Mouse (Mus musculus) liver, embryonic 15.5 days (tissue): ENCODE data around the gene 4930544D05Rik. TPM values are rescaled to one million over a fixed set of nuclear protein-coding genes. Genes with fewer than 3 reads are reported as not detected.

Source experiments
- ATAC-seq: fragments of 200-750 bp; cut with Nextera tagmentation; 2 replicates; pipeline ENCODE4 v1.8.0; 2017; ENCODE audit warnings: moderate number of reproducible peaks, mild to moderate bottlenecking, moderate library complexity; ENCODE audit not compliant: insufficient read depth
- H3K27ac ChIP-seq: fragments of 300-500 bp; sonication (generic); replicated peaks from 2 replicates; pipeline ENCODE4 v1.5.1; 2015; ENCODE audit warnings: mild to moderate bottlenecking, inconsistent platforms
- H3K27me3 ChIP-seq: fragments of 300-500 bp; sonication (generic); 2 replicates; pipeline ENCODE4 v1.6.1; 2015; ENCODE audit warnings: mild to moderate bottlenecking, inconsistent platforms
- H3K36me3 ChIP-seq: fragments of 300-500 bp; sonication (generic); replicated peaks from 2 replicates; pipeline ENCODE4 v1.6.1; 2015; ENCODE audit warnings: moderate library complexity, mild to moderate bottlenecking, inconsistent platforms
- H3K4me1 ChIP-seq: fragments of 300-500 bp; sonication (generic); replicated peaks from 2 replicates; pipeline ENCODE4 v1.6.1; 2015; ENCODE audit warnings: inconsistent platforms
- H3K4me2 ChIP-seq: fragments of 300-500 bp; sonication (generic); 2 replicates; pipeline ENCODE4 v1.6.1; 2015; ENCODE audit warnings: moderate library complexity, mild to moderate bottlenecking, inconsistent platforms
- H3K4me3 ChIP-seq: fragments of 300-500 bp; sonication (generic); replicated peaks from 2 replicates; pipeline ENCODE4 v1.5.1; 2015; ENCODE audit warnings: mild to moderate bottlenecking, inconsistent platforms
- H3K9ac ChIP-seq: fragments of 300-500 bp; sonication (generic); 2 replicates; pipeline ENCODE4 v1.6.1; 2015; ENCODE audit warnings: moderate library complexity, mild to moderate bottlenecking, inconsistent platforms
- H3K9me3 ChIP-seq: fragments of 300-500 bp; sonication (generic); replicated peaks from 2 replicates; pipeline ENCODE4 v1.6.1; 2016; ENCODE audit warnings: inconsistent platforms
- WGBS: fragments of 180-500 bp; shearing (Covaris S2); methylation state at CpG from one replicate; pipeline ENCODE4 v1.1.7; 2015; ENCODE audit warnings: mixed read lengths; ENCODE audit not compliant: insufficient replicate concordance; 5-methylcytosine and 5-hydroxymethylcytosine counted together
- polyA plus RNA-seq: library from polyadenylated mRNA; unstranded; fragments of >200 nt; fragmentation: Nextera tagmentation; extraction: Ambion mirVana; gene quantifications from 2 replicates; pipeline ENCODE4 v1.2.1, GENCODE M21; 2015

The 4930544D05Rik gene
- polyA plus RNA-seq, 1 experiment from 2014 or later = not detected

DNA sequence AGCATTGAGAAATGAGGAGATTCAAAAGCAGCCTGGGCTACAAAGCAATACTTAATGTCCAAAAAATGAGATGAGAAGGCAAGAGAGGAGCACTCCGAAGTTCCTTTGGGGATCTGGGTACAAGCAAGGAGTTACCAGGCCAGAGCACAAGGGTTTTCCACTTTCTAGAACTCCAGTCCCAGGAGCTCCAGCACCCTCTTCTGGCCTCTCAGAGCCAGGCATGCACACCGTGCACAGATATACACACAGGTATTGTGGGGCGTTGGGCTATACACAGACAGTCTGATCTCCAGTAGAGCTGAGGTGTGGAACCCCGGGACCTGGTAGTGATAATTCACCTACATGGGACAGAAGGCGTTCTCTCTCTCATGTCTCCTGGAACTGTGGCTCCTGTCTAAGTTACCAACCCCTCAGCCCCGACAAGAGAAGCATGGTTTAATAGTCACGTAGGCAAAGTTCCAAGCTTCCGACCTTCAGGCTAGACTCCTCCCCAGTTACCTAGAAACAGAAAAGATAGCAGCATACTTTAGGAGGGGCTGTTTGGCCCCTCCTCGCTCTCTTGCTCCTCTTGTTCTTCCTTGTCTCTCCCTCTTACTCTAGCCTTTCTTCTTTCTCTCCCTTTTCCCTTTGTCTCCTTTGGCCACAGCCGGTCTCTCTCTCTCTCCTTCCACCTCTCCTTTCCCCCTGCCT lies 7.5 kb downstream of the 4930544D05Rik start:
- Histone ChIP-seq H3K27ac (no peak overlapping the region), H3K4me2 (no peak overlapping the region), H3K27me3 (no peaks in the 10 kb centered on the region), H3K9me3 (no peaks in the 10 kb centered on the region), H3K4me1 (peaks cover 7% of the 10 kb centered on the region; the same call in 1 of the 2 replicates), H3K4me3 (no peak overlapping the region), H3K9ac (no peak overlapping the region), H3K36me3 (no peaks in the 10 kb centered on the region)
- 74% methylated on average over 10 of the region's 10 CpGs for WGBS
- no peak for ATAC-seq

DNA sequence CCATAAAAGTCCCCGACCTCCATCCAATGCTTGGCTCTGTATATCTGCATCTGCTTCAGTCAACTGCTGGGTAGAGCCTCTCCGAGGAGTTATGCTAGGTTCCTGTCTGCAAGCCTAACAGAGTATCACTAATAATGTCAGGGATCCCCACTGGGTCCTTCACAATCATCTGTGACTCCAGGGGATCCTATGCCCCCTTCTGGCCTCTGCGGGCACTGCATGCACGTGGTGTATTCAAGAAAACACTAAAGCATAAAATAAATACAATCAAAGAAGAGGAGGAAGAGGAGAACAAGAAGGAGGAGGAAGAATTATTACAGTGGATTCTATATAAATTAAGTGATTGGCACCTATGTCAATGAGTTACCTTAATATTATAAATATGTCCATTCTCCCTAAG lies 9.8 kb downstream of the 4930544D05Rik start:
- H3K9me3 ChIP-seq = no peaks in the 10 kb centered on the region
- no peak overlapping the region for H3K27ac ChIP-seq
- H3K4me2 ChIP-seq = no peak overlapping the region
- H3K4me1 ChIP-seq = peaks cover 17% of the 10 kb centered on the region
- ATAC-seq = no peak
- H3K9ac ChIP-seq = no peak overlapping the region
- 29% methylated on average over 4 of the region's 4 CpGs for WGBS
- H3K4me3 ChIP-seq = no peak overlapping the region
- no peaks in the 10 kb centered on the region for H3K36me3 ChIP-seq
- H3K27me3 ChIP-seq = no peaks in the 10 kb centered on the region

DNA sequence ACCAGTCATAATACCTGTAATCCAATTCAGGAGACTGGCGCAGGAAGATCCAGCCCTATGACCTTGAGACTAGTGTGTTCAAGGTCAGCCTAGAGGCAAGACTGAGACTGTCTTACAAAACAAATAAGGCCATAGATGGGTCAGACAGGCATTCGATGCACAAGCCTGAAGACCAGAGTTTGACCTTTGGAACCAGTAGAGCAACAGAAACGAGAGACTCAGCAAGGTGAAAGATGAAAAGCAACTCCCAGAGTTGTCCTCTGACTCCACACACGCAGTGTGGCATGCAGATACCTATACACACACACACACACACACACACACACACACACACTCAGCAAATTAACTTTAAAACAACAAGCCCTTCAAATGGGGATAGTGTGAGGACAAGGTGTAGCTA lies 11.2 kb downstream of the 4930544D05Rik start:
- Histone ChIP-seq H3K4me1 (peaks cover 20% of the 10 kb centered on the region), H3K4me3 (no peak overlapping the region)
- WGBS = 58% methylated on average over 4 of the region's 4 CpGs

DNA sequence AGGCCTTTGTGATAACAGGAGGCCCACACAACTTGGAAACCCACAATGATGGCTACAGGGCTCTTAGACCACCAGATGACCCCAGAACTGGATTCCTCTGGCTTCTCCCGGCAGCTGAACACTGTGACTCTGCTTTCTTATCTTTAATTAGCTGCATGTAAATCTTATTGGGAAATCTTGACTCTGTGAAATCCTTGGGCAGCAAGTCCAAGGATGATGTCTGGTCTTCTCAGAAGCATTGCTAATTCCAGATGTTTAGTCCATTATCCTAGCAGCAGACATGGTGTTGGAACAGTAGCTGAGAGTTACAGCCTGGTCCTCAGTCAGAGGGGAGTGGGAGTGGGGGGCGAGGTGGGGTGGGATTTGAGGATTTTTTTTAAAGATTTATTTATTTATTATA lies 12.8 kb downstream of the 4930544D05Rik start:
- 48% methylated on average over 2 of the region's 2 CpGs for WGBS
- Histone ChIP-seq H3K9ac (no peak overlapping the region), H3K36me3 (no peaks in the 10 kb centered on the region), H3K4me3 (no peak overlapping the region), H3K4me2 (no peak overlapping the region), H3K27me3 (no peaks in the 10 kb centered on the region), H3K9me3 (no peaks in the 10 kb centered on the region), H3K27ac (no peak overlapping the region), H3K4me1 (peaks cover 17% of the 10 kb centered on the region)
- ATAC-seq = no peak

More for the DNA sequence above, 11.2 kb downstream of the 4930544D05Rik start:
- H3K36me3 ChIP-seq = no peaks in the 10 kb centered on the region
- no peak overlapping the region for H3K4me2 ChIP-seq
- H3K27me3 ChIP-seq = no peaks in the 10 kb centered on the region
- H3K9ac ChIP-seq = no peak overlapping the region
- no peaks in the 10 kb centered on the region for H3K9me3 ChIP-seq
- ATAC-seq = no peak
- no peak overlapping the region for H3K27ac ChIP-seq

DNA sequence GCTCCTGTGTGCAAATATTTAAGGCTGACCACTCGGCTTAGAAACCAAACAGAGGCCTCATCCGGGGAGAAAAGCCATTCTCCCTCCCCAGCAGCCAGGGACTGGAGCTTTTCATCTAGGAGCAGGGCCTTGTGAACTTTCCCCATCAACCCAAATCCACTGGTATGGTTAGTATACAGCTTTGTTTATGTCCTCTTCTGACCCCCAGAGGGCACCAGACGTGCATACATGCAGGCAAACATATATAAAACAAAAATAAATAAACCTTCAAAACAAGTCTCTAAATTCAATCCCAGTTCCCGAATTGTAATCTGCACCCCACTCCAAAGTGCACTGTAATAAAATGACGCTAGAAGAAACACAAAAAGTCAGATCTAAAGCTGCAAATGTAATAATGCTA lies 13.9 kb downstream of the 4930544D05Rik start:
- ATAC-seq = no peak
- Histone ChIP-seq H3K4me3 (no peak overlapping the region), H3K4me2 (no peak overlapping the region), H3K9ac (no peak overlapping the region), H3K4me1 (peaks cover 17% of the 10 kb centered on the region), H3K27me3 (no peaks in the 10 kb centered on the region), H3K27ac (no peak overlapping the region), H3K9me3 (no peaks in the 10 kb centered on the region), H3K36me3 (no peaks in the 10 kb centered on the region)
- WGBS = 34% methylated on average over 5 of the region's 5 CpGs

DNA sequence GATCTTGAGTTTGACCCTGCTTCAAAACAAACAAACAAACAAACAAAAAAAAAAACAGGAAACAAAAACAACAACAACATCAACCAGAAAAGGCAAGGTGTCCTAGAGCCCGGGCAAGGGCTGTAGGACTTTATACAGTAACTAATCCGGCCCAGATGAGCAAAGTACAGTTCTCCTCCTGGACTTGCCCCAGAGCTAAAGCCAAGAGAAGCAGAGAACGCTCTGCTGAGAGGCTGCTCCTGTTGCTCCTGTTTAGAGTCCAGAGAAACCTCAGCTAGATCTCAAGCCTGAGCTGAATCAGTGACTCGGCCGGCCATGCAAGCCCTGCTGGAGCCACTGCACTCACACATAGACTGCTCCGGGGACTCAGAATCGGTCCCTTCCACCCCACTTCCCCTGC lies 14.5 kb downstream of the 4930544D05Rik start:
- peak overlapping the region; percentile 18; the same call in 1 of the 2 replicates for H3K9ac ChIP-seq
- 36% methylated on average over 7 of the region's 7 CpGs for WGBS
- no peak overlapping the region for H3K4me3 ChIP-seq
- no peak for ATAC-seq
- peaks cover 17% of the 10 kb centered on the region for H3K4me1 ChIP-seq
- no peaks in the 10 kb centered on the region for H3K27me3 ChIP-seq
- peak overlapping the region; percentile 7; the same call in 1 of the 2 replicates for H3K4me2 ChIP-seq
- H3K27ac ChIP-seq = peak overlapping the region; percentile 53
- H3K9me3 ChIP-seq = no peaks in the 10 kb centered on the region
- H3K36me3 ChIP-seq = no peaks in the 10 kb centered on the region

DNA sequence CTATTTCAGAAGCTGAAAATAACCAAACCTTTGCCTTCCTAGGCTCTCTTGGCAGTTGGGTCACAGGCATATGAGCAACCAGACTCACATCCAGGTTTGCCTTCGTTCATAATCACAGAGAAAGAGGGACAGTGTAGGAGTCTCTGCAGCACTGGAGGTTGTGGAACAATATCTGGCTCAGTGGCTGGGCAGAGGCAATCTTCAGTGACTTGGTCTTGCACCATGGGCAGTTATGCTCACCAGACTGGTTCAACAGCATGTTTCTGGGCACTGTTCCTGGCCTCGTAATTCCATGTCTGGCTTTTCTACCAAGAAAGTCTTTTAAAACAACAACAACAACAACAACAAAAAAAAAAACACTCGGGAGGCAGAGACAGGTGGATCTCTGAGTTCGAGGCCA lies 20.0 kb downstream of the 4930544D05Rik start:
- H3K9me3 ChIP-seq = no peaks in the 10 kb centered on the region
- WGBS = 68% methylated on average over 4 of the region's 4 CpGs
- H3K27ac ChIP-seq = no peak overlapping the region
- no peaks in the 10 kb centered on the region for H3K27me3 ChIP-seq
- H3K4me1 ChIP-seq = peaks cover 42% of the 10 kb centered on the region
- no peaks in the 10 kb centered on the region for H3K36me3 ChIP-seq
- H3K9ac ChIP-seq = no peak overlapping the region
- no peak overlapping the region for H3K4me3 ChIP-seq
- H3K4me2 ChIP-seq = no peak overlapping the region
- no peak for ATAC-seq

DNA sequence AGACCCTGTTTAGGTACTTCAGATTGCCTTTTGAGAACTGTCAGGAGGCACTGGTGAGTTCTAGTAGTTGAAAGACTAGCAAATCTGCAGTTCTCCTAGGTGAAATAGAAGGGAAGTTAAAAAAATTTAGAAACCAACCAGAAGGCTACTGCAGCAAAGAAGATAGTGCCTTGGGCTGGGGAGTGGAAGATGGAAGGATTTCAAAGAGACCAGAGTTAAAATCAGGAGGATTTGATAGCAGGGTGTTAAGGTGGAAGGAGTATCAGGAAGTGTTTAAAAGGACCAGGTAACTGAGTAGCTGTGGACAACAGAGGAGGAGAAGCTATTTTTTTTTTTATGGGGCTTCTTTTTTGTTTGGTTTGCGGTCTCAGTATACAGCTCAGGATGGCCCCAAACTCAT lies 22.1 kb downstream of the 4930544D05Rik start:
- WGBS = 93% methylated on average over 1 of the region's 1 CpGs
- no peak for ATAC-seq
- H3K4me2 ChIP-seq = no peak overlapping the region
- peak overlapping the region; percentile 90 for H3K27ac ChIP-seq
- H3K4me1 ChIP-seq = peaks cover 49% of the 10 kb centered on the region
- H3K9me3 ChIP-seq = no peaks in the 10 kb centered on the region
- H3K27me3 ChIP-seq = no peaks in the 10 kb centered on the region
- 0 out of 2 replicates have a peak overlapping the region, but pooled peaks have one; percentile 12 for H3K9ac ChIP-seq
- H3K4me3 ChIP-seq = no peak overlapping the region
- H3K36me3 ChIP-seq = no peaks in the 10 kb centered on the region

DNA sequence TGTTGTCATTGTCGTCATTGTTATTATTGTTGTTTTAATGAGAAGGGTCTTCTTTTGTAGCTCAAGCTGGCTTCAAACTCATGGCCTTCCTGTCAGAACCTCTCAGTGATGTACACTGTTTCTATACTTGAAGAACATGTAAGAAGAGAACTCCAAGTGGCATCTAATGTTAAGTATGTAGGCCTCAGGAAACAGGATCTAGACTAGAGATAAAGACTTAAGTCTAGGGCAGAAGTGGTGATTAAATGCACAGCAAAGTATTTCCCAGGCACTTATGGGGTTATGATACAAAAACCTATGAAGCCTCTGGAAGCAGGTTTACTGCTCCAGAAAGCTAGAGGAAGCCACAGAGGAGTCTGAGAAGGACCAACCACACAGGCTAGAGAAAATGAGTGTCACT lies 22.6 kb downstream of the 4930544D05Rik start:
- Histone ChIP-seq H3K4me1 (peaks cover 49% of the 10 kb centered on the region), H3K9me3 (no peaks in the 10 kb centered on the region), H3K27me3 (no peaks in the 10 kb centered on the region), H3K9ac (peak overlapping the region; percentile 30; the same call in 1 of the 2 replicates), H3K27ac (peak overlapping the region; percentile 90), H3K4me3 (peak overlapping the region; percentile 27), H3K4me2 (peak overlapping the region; percentile 60), H3K36me3 (0 out of 2 replicates have a peak, but pooled peaks cover 2% of the 10 kb centered on the region)
- WGBS = 27% methylated on average over 1 of the region's 1 CpGs
- peak; percentile 16; the same call in 1 of the 2 replicates for ATAC-seq

DNA sequence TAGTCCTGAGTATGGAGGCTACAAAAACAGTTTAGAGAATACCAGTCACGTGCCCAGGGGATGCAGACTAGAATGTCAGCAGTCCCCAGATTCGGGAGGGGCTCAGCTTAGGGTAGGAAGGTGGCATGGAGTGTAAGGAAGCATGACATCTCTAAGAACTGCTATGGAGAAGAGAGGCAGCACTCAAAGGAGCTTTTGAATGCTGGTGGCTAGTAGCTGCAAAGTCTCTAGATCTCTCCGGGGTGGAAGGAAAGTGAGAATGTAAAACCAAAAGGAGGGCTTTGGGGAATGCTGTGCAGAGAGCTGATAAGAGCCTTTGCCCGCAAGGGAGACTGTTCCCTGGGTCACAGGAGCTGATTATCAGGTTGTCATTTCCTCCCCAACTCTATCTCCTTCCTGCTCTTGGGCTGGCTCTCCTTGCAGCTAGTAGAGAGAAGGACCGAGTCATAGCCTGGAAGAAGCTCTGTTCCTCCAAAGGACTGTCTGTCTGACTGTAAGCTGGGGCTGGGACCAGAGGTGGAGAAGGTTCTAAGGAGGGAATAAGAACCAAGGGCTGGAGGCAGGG lies 23.1 kb downstream of the 4930544D05Rik start, which contains the start of gene Gp1ba:
TSS of gene Gp1ba (plus strand) at position 409 of the 565 bp plus-strand sequence.
- Histone ChIP-seq H3K36me3 (0 out of 2 replicates have a peak, but pooled peaks cover 7% of the 10 kb centered on the region), H3K27me3 (no peaks in the 10 kb centered on the region), H3K4me1 (peaks cover 49% of the 10 kb centered on the region), H3K27ac (peak within 1 kb of the TSS; percentile 90), H3K4me2 (peak within 1 kb of the TSS; percentile 60), H3K9me3 (no peaks in the 10 kb centered on the region), H3K4me3 (peak within 1 kb of the TSS; percentile 27), H3K9ac (peak within 1 kb of the TSS; percentile 30; the same call in 1 of the 2 replicates)
- WGBS = 6% methylated on average over 5 of the region's 5 CpGs
- peak; percentile 88 for ATAC-seq

DNA sequence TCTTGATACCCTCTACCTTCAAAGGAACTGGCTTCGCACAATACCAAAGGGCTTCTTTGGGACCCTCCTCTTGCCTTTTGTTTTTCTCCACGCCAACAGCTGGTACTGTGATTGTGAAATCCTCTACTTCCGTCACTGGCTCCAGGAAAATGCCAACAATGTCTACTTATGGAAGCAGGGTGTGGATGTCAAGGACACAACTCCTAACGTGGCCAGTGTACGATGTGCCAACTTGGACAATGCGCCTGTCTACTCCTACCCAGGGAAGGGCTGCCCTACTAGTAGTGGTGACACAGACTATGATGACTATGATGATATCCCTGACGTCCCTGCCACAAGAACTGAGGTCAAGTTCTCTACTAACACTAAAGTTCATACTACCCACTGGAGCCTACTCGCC lies 24.3 kb downstream of the 4930544D05Rik start:
- H3K4me1 ChIP-seq = peaks cover 49% of the 10 kb centered on the region
- no peaks in the 10 kb centered on the region for H3K9me3 ChIP-seq
- no peak for ATAC-seq
- H3K36me3 ChIP-seq = peaks cover 16% of the 10 kb centered on the region
- H3K27me3 ChIP-seq = no peaks in the 10 kb centered on the region
- H3K4me2 ChIP-seq = no peak overlapping the region
- no peak overlapping the region for H3K4me3 ChIP-seq
- H3K27ac ChIP-seq = peak overlapping the region; percentile 90; the same call in 1 of the 2 replicates
- H3K9ac ChIP-seq = no peak overlapping the region
- 71% methylated on average over 8 of the region's 8 CpGs for WGBS
